Mouse (Mus musculus) MEL (cell line): ENCODE measurements around the gene Gm5788. TPM values are rescaled to one million over a fixed set of nuclear protein-coding genes. Genes with fewer than 3 reads are reported as not detected.

ENCODE experiments used
- DNase-seq: peaks from one replicate; pipeline ENCODE4 v3.0.0; 2011; ENCODE audit warnings: low read depth, low spot score
- H3K27ac ChIP-seq: 2 replicates; pipeline ENCODE4 v1.5.1; 2012; ENCODE audit warnings: low read depth, mild to moderate bottlenecking, control low read depth, low read length, moderate library complexity; ENCODE audit not compliant: control insufficient read depth
- H3K27me3 ChIP-seq, 2 experiments: fragments of 150-350 bp in 1 of 2; sonication (generic) in 1 of 2; 2 replicates each; pipeline ENCODE4 v1.6.1; 2012; ENCODE audit warnings: low read length in 2 of 2, mild to moderate bottlenecking in 2 of 2, improper control_type of control experiment in 1 of 2, moderate library complexity in 1 of 2; ENCODE audit not compliant: insufficient read depth in 2 of 2, control insufficient read depth in 1 of 2
- H3K36me3 ChIP-seq, 2 experiments: 2 replicates each; pipeline ENCODE4 v1.6.1; 2012 to 2014; ENCODE audit warnings: low read length in 2 of 2, improper control_type of control experiment in 1 of 2, inconsistent platforms in 1 of 2, mild to moderate bottlenecking in 1 of 2; ENCODE audit not compliant: insufficient read depth in 2 of 2, control insufficient read depth in 1 of 2
- H3K4me1 ChIP-seq, 2 experiments: fragments of 150-350 bp in 1 of 2; sonication (generic) in 1 of 2; 2 replicates each; pipeline ENCODE4 v1.6.1; 2012; ENCODE audit warnings: low read length in 2 of 2, improper control_type of control experiment in 1 of 2, mild to moderate bottlenecking in 1 of 2; ENCODE audit not compliant: insufficient read depth in 2 of 2, control insufficient read depth in 1 of 2
- H3K4me3 ChIP-seq, 2 experiments: fragments of 150-350 bp in 1 of 2; sonication (generic) in 1 of 2; 2 replicates each; pipeline ENCODE4 v1.5.1; 2012; ENCODE audit warnings: low read depth in 2 of 2, low read length in 2 of 2, mild to moderate bottlenecking in 2 of 2, moderate library complexity in 2 of 2, control low read depth in 1 of 2, improper control_type of control experiment in 1 of 2; ENCODE audit not compliant: control insufficient read depth in 1 of 2, insufficient read depth in 1 of 2
- H3K79me2 ChIP-seq: 2 replicates; pipeline ENCODE4 v1.6.1; 2012; ENCODE audit warnings: mild to moderate bottlenecking, low read length, moderate library complexity; ENCODE audit not compliant: control insufficient read depth, poor library complexity, insufficient read depth
- H3K9ac ChIP-seq: 2 replicates; pipeline ENCODE4 v1.6.1; 2012; ENCODE audit warnings: low read depth, mild to moderate bottlenecking, control low read depth, low read length, moderate library complexity; ENCODE audit not compliant: control insufficient read depth, poor library complexity, severe bottlenecking
- H3K9me3 ChIP-seq: fragments of 150-350 bp; sonication (generic); replicated peaks from 2 replicates; pipeline ENCODE4 v1.6.1; 2012; ENCODE audit warnings: mild to moderate bottlenecking, low read length, improper control_type of control experiment, moderate library complexity; ENCODE audit not compliant: insufficient read depth
- CHD1 ChIP-seq: IDR thresholded peaks from 2 replicates; pipeline ENCODE4 v1.6.1; 2012; ENCODE audit warnings: low read depth, mild to moderate bottlenecking, inconsistent platforms, low read length, improper control_type of control experiment
- CHD2 ChIP-seq: IDR thresholded peaks from 2 replicates; pipeline ENCODE4 v1.6.1; 2011; ENCODE audit warnings: low read length, improper control_type of control experiment
- CTCF ChIP-seq, 3 experiments: IDR thresholded peaks in 2 of 3; conservative IDR thresholded peaks in 1 of 3; 2 replicates each; pipeline ENCODE4 v1.5.1; 2011 to 2012; ENCODE audit warnings: low read length in 3 of 3, low read depth in 2 of 3, mild to moderate bottlenecking in 2 of 3, improper control_type of control experiment in 1 of 3, inconsistent platforms in 1 of 3, mixed read lengths in 1 of 3, moderate library complexity in 1 of 3; ENCODE audit not compliant: control insufficient read depth in 1 of 3, insufficient read depth in 1 of 3, poor library complexity in 1 of 3, severe bottlenecking in 1 of 3
- E2F4 ChIP-seq: IDR thresholded peaks from 2 replicates; pipeline ENCODE4 v1.6.1; 2011; ENCODE audit warnings: low read depth, low read length, improper control_type of control experiment, borderline replicate concordance
- ELF1 ChIP-seq: IDR thresholded peaks from 2 replicates; pipeline ENCODE4 v1.6.1; 2014; ENCODE audit warnings: low read depth, mild to moderate bottlenecking, inconsistent platforms, low read length, improper control_type of control experiment, moderate library complexity
- GABPA ChIP-seq: IDR thresholded peaks from 2 replicates; pipeline ENCODE4 v1.6.1; 2012; ENCODE audit warnings: low read depth, mild to moderate bottlenecking, inconsistent platforms, low read length, improper control_type of control experiment, moderate library complexity
- GATA1 ChIP-seq: IDR thresholded peaks from 2 replicates; pipeline ENCODE4 v1.6.1; 2011; ENCODE audit warnings: low read depth, low read length, improper control_type of control experiment
- HCFC1 ChIP-seq: IDR thresholded peaks from 2 replicates; pipeline ENCODE4 v1.6.1; 2012; ENCODE audit warnings: low read depth, mild to moderate bottlenecking, inconsistent platforms, low read length, improper control_type of control experiment, moderate library complexity
- JUND ChIP-seq: IDR thresholded peaks from 2 replicates; pipeline ENCODE4 v1.6.1; 2011; ENCODE audit warnings: low read depth, mild to moderate bottlenecking, improper control_type of control experiment, low read length
- KAT2A ChIP-seq: conservative IDR thresholded peaks from 2 replicates; pipeline ENCODE4 v1.6.1; 2012; ENCODE audit warnings: low read depth, low read length, improper control_type of control experiment, inconsistent platforms
- MAX ChIP-seq: IDR thresholded peaks from 2 replicates; pipeline ENCODE4 v1.6.1; 2011; ENCODE audit warnings: low read length, improper control_type of control experiment
- MAZ ChIP-seq: IDR thresholded peaks from 2 replicates; pipeline ENCODE4 v1.6.1; 2012; ENCODE audit warnings: low read depth, mild to moderate bottlenecking, inconsistent platforms, low read length, improper control_type of control experiment
- MXI1 ChIP-seq: IDR thresholded peaks from 2 replicates; pipeline ENCODE4 v1.6.1; 2011; ENCODE audit warnings: mild to moderate bottlenecking, low read depth, low read length, improper control_type of control experiment
- MYC ChIP-seq: IDR thresholded peaks from 2 replicates; pipeline ENCODE4 v1.6.1; 2011; ENCODE audit warnings: low read depth, mild to moderate bottlenecking, low read length, improper control_type of control experiment, moderate library complexity
- NELFE ChIP-seq: IDR thresholded peaks from 2 replicates; pipeline ENCODE4 v1.6.1; 2011; ENCODE audit warnings: low read depth, low read length, improper control_type of control experiment
- NRF1 ChIP-seq: IDR thresholded peaks from 2 replicates; pipeline ENCODE4 v1.6.1; 2014; ENCODE audit warnings: low read depth, mild to moderate bottlenecking, inconsistent platforms, low read length, improper control_type of control experiment, moderate library complexity; ENCODE audit not compliant: poor library complexity, insufficient read depth, severe bottlenecking
- POLR2A ChIP-seq, 2 experiments: IDR thresholded peaks; 2 replicates each; pipeline ENCODE4 v1.6.1; 2011 to 2012; ENCODE audit warnings: low read length in 2 of 2, mild to moderate bottlenecking in 2 of 2, control low read depth in 1 of 2, improper control_type of control experiment in 1 of 2, low read depth in 1 of 2, moderate library complexity in 1 of 2; ENCODE audit not compliant: control insufficient read depth in 1 of 2, insufficient read depth in 1 of 2, poor library complexity in 1 of 2
- POLR2AphosphoS2 ChIP-seq: IDR thresholded peaks from 2 replicates; pipeline ENCODE4 v1.6.1; 2011; ENCODE audit warnings: low read length, improper control_type of control experiment
- POLR2AphosphoS5 ChIP-seq: IDR thresholded peaks from 2 replicates; pipeline ENCODE4 v1.6.1; 2012; ENCODE audit warnings: low read depth, borderline replicate concordance, mild to moderate bottlenecking, inconsistent platforms, low read length, moderate library complexity, mixed read lengths
- SIN3A ChIP-seq: IDR thresholded peaks from 2 replicates; pipeline ENCODE4 v1.6.1; 2012; ENCODE audit warnings: low read length, improper control_type of control experiment, inconsistent platforms
- TBP ChIP-seq: IDR thresholded peaks from 2 replicates; pipeline ENCODE4 v1.8.0; 2011; ENCODE audit warnings: low read depth, low read length, improper control_type of control experiment
- TCF12 ChIP-seq: IDR thresholded peaks from 2 replicates; pipeline ENCODE4 v1.6.1; 2014; ENCODE audit warnings: low read depth, mild to moderate bottlenecking, inconsistent platforms, low read length, improper control_type of control experiment, moderate library complexity
- UBTF ChIP-seq: IDR thresholded peaks from 2 replicates; pipeline ENCODE4 v1.6.1; 2012; ENCODE audit warnings: low read depth, mild to moderate bottlenecking, inconsistent platforms, low read length, improper control_type of control experiment, moderate library complexity, borderline replicate concordance; ENCODE audit not compliant: insufficient read depth
- USF1 ChIP-seq: IDR thresholded peaks from 2 replicates; pipeline ENCODE4 v1.6.1; 2014; ENCODE audit warnings: low read depth, mild to moderate bottlenecking, inconsistent platforms, low read length, improper control_type of control experiment, moderate library complexity
- ZC3H11A ChIP-seq: IDR thresholded peaks from 2 replicates; pipeline ENCODE4 v1.6.1; 2012; ENCODE audit warnings: low read depth, mild to moderate bottlenecking, inconsistent platforms, low read length, improper control_type of control experiment
- ZKSCAN1 ChIP-seq: IDR thresholded peaks from 2 replicates; pipeline ENCODE4 v1.6.1; 2012; ENCODE audit warnings: low read depth, mild to moderate bottlenecking, inconsistent platforms, low read length, improper control_type of control experiment, moderate library complexity
- polyA plus RNA-seq, 2 experiments: library from polyadenylated mRNA; stranded (reverse) in 1 of 2; unstranded in 1 of 2; fragments of >175 nt in 1 of 2; fragments of >200 nt in 1 of 2; gene quantifications; 2 replicates each; pipeline versions ENCODE4 v1.2.1 to v1.2.4; 2012; ENCODE audit warnings: low replicate concordance in 2 of 2, low read depth in 1 of 2; ENCODE audit not compliant: insufficient read length in 2 of 2, insufficient read depth in 1 of 2, missing spikeins in 1 of 2
- total RNA-seq: library from RNA; depleted of rRNA; stranded (reverse); fragments of 300-350 nt; gene quantifications from 2 replicates; pipeline ENCODE4 v1.2.3, GENCODE M21; 2012

Gene Gm5788
- total and polyA plus RNA-seq, 3 experiments = not detected

GRCm38 (mm10) chr12:87471964-87472786, 22.3 kb upstream of the Gm5788 start, which contains the start of gene Snw1:
Gene Snw1, minus strand, starts transcription at chr12:87472274.
- Histone ChIP-seq H3K4me3 (peak within 1 kb of the TSS; percentile 68 to 93), H3K4me1 (peaks cover 0 to 7% of the 10 kb centered on the region in 2 experiments; a peak in 2 of 4 replicates), H3K27me3 (no peaks in the 10 kb centered on the region), H3K9ac (peak within 1 kb of the TSS; percentile 96), H3K79me2 (peaks cover 29% of the 10 kb centered on the region), H3K36me3 (peaks cover 12 to 20% of the 10 kb centered on the region in 2 experiments)
- DNase-seq = peak; percentile 97
- TF ChIP-seq KAT2A (peak; percentile 98), HCFC1 (peak; percentile 99), GATA1 (peak; percentile 58), NRF1 (peak; percentile 96), POLR2A (IDR thresholded peaks at IDR 0.05; ENCODE audit: control insufficient read depth in 1 of 2, insufficient read depth in 1 of 2, low read depth in 1 of 2, low read length in 2 of 2, poor library complexity in 1 of 2) (peak; percentile 62 to 85), GABPA (no peak), ZKSCAN1 (no peak), ELF1 (peak; percentile 95), TCF12 (peak; percentile 75), POLR2AphosphoS2 (peak; percentile 86; the same call in 1 of the 2 replicates), TBP (peak; percentile 82), UBTF (peak; percentile 99), E2F4 (peak; percentile 86), USF1 (peak; percentile 66), CHD2 (no peak), POLR2AphosphoS5 (peak; percentile 38; the same call in 1 of the 2 replicates), MAX (peak; percentile 49; the same call in 1 of the 2 replicates), JUND (no peak), CTCF (IDR thresholded peaks at IDR 0.05 in 2 of 3, conservative IDR thresholded peaks at IDR 0.05 in 1 of 3; ENCODE audit: control insufficient read depth in 1 of 3, insufficient read depth in 1 of 3, low read depth in 2 of 3, low read length in 3 of 3, poor library complexity in 1 of 3, severe bottlenecking in 1 of 3) (no peak), ZC3H11A (peak; percentile 35; the same call in 1 of the 2 replicates), NELFE (peak; percentile 71), MYC (peak; percentile 70; the same call in 1 of the 2 replicates), MXI1 (peak; percentile 47), MAZ (no peak), SIN3A (peak; percentile 89), CHD1 (peak; percentile 96; the same call in 1 of the 2 replicates)
- TF ChIP-seq, all 39 proteins: peak for 20
- peak within 1 kb of the TSS; percentile 82 for H3K27ac ChIP-seq
- H3K9me3 ChIP-seq = no peaks in the 10 kb centered on the region
